Mouse (Mus musculus): ENCODE measurements around the gene Sema5a.

Sema5a gene

GRCm38 (mm10) chr15:32254806-32255205, 10.2 kb downstream of the Sema5a start:
- DNase-seq (ENCODE audit: low spot score), result no peak

GRCm38 (mm10) chr15:32257340-32257739, 12.7 kb downstream of the Sema5a start:
- DNase-seq (ENCODE audit: low spot score), result no peak

- peak; percentile 61 for DNase-seq (ENCODE audit: low spot score)
These were observed 13.3 kb downstream of the Sema5a start for GRCm38 (mm10) chr15:32257886-32258319.

GRCm38 (mm10) chr15:32259362-32260096, 14.9 kb downstream of the Sema5a start:
- DNase-seq (ENCODE audit: low spot score), result no peak

GRCm38 (mm10) chr15:32260942-32261341, 16.3 kb downstream of the Sema5a start:
- no peak for DNase-seq (ENCODE audit: low spot score)

- DNase-seq (ENCODE audit: low spot score), result no peak
These were observed 19.0 kb downstream of the Sema5a start for GRCm38 (mm10) chr15:32263651-32264050.

- DNase-seq (ENCODE audit: low spot score), result peak; percentile 76
These were observed 20.3 kb downstream of the Sema5a start for GRCm38 (mm10) chr15:32264822-32265377.

- peak; percentile 90 for DNase-seq (ENCODE audit: low spot score)
These were observed 20.8 kb downstream of the Sema5a start for GRCm38 (mm10) chr15:32265378-32265934.

GRCm38 (mm10) chr15:32266122-32266820, 21.7 kb downstream of the Sema5a start:
- DNase-seq (ENCODE audit: low spot score), result no peak

- DNase-seq (ENCODE audit: low spot score), result peak; percentile 78
These were observed 25.5 kb downstream of the Sema5a start for GRCm38 (mm10) chr15:32270106-32270505.

GRCm38 (mm10) chr15:32273925-32274324, 29.3 kb downstream of the Sema5a start:
- DNase-seq (ENCODE audit: low spot score), result peak; percentile 74

- DNase-seq (ENCODE audit: low spot score), result no peak
These were observed 30.4 kb downstream of the Sema5a start for GRCm38 (mm10) chr15:32275020-32275419.

- no peak for DNase-seq (ENCODE audit: low spot score)
These were observed 34.0 kb downstream of the Sema5a start for GRCm38 (mm10) chr15:32278600-32278999.

- DNase-seq (ENCODE audit: low spot score), result peak; percentile 64
These were observed 36.8 kb downstream of the Sema5a start for GRCm38 (mm10) chr15:32281374-32281773.

- no peak for DNase-seq (ENCODE audit: low spot score)
These were observed 40.1 kb downstream of the Sema5a start for GRCm38 (mm10) chr15:32284688-32285087.

- no peak for DNase-seq (ENCODE audit: low spot score)
These were observed 41.7 kb downstream of the Sema5a start for GRCm38 (mm10) chr15:32286296-32286695.

GRCm38 (mm10) chr15:32288480-32288879, 43.9 kb downstream of the Sema5a start:
- DNase-seq (ENCODE audit: low spot score), result no peak

- DNase-seq (ENCODE audit: low spot score), result no peak
These were observed 46.4 kb downstream of the Sema5a start for GRCm38 (mm10) chr15:32291000-32291399.

- no peak for DNase-seq (ENCODE audit: low spot score)
These were observed 51.9 kb downstream of the Sema5a start for GRCm38 (mm10) chr15:32296523-32296922.

GRCm38 (mm10) chr15:32297266-32297665, 52.7 kb downstream of the Sema5a start:
- no peak for DNase-seq (ENCODE audit: low spot score)

- no peak for DNase-seq (ENCODE audit: low spot score)
These were observed 53.9 kb downstream of the Sema5a start for GRCm38 (mm10) chr15:32298525-32298924.

- DNase-seq (ENCODE audit: low spot score), result no peak
These were observed 56.4 kb downstream of the Sema5a start for GRCm38 (mm10) chr15:32300991-32301390.

Measured in adipocyte (in vitro differentiated cells).